Mouse (Mus musculus) retina, embryonic 14.5 days (tissue): ENCODE measurements at regions not wholly inside any gene's neighbourhood (a gene's known extent, or its start where the extent isn't known, plus 50 kb on each side); places are given as distances from the start of the nearest gene placed in this dataset.
"Not testable (repeated sequence)": the region's sequence is repeated elsewhere in the genome, so short reads cannot be mapped to it uniquely, and the experiment has no call there.

ENCODE experiments used
- DNase-seq: peaks from one replicate; pipeline ENCODE4 v3.0.0-alpha.2; 2015; ENCODE audit warnings: low spot score

GRCm38 (mm10) chr17:82674593-82674992, 540.5 kb upstream of the Pkdcc start:
- no peak for DNase-seq

GRCm38 (mm10) chr17:82666557-82666956, 548.5 kb upstream of the Pkdcc start:
- DNase-seq = not testable (repeated sequence)

- DNase-seq = no peak
Observed at GRCm38 (mm10) chr17:82664352-82664751, 550.7 kb upstream of the Pkdcc start.

DNA sequence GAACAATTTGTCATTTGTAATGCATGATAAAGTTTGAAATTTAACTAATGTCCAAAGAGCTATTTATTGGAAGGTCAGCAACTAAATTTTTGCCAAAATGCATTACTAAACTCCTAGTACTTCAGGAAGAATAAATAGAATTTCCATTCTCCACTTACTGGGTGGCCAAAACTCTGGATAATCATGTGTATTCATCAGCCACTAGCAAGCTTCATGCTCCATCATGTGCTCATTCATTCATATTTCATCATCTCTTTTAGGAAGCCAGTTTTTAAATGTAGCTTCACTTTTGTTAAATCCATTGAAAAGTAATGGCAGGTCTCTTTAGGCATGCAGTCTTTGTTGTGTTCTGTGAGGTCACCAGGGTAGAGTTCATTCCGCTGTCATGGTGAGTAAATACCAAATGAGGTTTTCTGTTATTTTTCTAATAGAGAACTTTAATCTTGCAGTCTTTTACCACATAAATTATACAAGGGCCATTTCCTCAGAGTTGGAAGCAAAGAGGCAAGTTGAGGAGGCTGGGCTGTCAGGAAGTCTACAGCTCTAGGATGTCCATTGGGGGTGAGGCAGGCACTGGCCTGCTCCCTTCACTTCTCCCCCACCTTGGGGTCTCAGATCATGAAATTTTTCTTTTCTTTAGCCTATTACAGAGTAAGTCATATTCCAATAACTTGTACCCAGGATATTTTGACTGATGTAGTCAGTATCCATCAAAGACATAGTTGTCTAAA, 578.5 kb upstream of the Pkdcc start:
- peak; percentile 2 for DNase-seq

DNA sequence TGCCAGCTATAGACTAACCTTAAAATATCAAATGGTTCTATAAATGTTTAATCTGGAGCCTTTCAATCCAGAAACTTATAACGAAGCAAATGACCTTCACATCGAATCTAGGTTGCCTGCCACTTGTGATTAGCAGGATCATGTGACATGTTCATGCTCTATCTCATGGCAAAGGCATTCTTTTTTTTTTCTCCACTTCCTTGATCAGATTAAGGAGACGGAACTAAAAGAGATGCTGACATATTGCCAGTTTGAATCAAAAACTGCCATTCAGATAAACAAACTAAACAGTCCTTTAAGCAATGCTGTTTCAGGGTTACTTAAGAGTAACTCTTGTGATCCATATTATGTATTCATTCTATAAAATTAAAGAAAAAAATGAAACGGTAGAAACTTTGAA, 579.2 kb upstream of the Pkdcc start:
- peak; percentile 3 for DNase-seq

DNA sequence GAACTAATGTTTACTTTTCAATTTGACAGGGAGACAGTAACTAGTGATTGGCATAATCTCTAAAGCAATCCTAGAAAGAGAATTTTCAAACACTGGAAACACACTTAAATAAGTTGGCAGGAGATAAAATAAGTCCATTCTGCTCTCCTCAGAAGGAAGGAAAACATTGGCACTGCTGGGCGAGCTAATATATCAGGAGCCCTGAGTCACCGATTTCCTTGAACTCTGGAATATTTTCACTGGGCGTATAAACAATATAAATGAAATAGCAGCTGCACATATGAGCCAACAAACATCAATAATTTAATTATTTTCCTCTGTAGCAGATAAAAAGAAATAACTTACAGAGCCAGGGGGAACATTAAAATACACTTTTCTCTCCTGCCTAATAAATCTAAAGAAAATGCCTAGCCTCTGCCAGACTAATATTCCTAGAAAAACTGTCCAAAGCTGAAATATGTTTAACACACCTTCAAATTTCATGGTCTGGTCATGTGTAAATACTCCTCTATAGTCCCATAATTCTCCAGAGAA, 608.4 kb upstream of the Pkdcc start:
- no peak for DNase-seq

DNA sequence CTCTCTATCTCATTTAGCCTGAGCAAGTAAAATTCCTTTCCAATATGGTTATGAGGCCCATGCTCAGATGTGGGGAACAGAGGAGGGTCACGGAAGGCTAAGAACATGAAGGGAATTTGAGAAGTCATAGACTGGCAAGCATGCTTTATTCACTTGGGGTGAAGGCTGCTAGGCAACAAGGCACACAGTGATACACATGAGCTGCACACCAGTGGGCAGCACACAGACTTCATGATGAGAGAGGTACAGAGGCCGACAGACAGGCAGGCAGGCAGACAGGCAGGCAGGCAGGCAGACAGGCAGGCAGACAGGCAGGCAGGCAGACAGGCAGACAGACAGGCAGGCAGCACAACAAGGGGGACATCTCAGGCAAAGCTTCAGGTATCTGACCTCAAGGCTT, 631.3 kb upstream of the Pkdcc start:
- no peak for DNase-seq

DNA sequence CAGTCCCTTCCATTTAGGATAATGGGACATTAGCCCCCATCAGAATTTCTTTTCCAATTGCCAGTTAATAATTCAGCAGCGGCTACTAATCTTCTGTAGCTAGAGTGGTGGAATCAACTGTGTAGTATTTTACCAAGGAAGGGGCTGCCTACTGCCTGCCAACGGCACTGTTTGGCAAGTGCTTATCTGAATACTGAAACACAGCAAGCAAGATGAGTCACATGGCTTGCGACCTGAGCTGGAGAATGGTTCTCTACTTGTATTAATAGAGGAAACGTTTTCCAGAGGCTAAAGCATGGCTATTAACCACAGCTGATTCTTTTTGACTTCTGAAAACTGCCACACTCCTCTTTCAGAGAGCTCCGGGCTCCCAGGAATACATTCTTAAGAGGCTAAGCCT, 681.6 kb upstream of the Pkdcc start:
- no peak for DNase-seq

DNA sequence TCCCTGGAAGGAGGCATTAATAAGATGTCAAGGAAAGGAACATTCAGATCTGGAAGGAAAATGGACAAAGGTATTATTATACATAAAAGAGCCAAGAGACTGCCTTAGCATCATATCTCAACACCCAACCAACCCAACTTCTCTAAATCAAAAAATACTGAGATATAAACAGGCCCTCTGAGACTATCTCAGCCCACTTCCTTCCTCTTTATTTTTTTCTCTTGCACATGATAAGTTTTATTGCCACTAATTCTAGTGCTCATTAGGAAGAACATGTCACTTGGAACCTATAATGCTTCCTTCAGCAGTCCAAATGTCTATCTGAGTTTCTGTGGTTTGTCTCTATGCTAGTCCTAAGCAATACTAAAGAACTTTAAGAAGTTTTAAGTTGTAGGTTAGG, 697.0 kb upstream of the Pkdcc start:
- no peak for DNase-seq

GRCm38 (mm10) chr17:82516850-82517249, 698.2 kb upstream of the Pkdcc start:
- DNase-seq = no peak

GRCm38 (mm10) chr17:82513816-82514215, 701.3 kb upstream of the Pkdcc start:
- no peak for DNase-seq

- DNase-seq = no peak
Observed at GRCm38 (mm10) chr17:82504291-82504690, 710.8 kb upstream of the Pkdcc start.

DNA sequence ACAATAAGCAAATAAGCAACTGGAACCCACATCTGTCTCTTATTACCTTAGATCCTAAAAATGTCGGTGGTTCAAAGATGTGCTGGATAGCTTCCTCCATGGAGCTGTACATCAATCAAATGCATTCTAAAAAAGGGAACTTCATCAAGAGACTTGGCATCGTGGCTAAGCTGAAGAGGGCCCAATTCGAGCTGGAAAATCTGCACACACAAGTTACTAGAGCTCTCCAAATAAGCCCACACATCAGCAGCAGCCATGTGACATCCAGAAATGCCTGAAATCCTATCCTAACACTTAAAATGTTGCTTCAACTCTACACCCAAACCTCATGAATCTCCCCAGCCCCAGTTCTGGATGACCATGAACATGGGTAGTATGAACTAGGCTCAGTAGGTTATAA, 729.5 kb upstream of the Pkdcc start:
- no peak for DNase-seq

DNA sequence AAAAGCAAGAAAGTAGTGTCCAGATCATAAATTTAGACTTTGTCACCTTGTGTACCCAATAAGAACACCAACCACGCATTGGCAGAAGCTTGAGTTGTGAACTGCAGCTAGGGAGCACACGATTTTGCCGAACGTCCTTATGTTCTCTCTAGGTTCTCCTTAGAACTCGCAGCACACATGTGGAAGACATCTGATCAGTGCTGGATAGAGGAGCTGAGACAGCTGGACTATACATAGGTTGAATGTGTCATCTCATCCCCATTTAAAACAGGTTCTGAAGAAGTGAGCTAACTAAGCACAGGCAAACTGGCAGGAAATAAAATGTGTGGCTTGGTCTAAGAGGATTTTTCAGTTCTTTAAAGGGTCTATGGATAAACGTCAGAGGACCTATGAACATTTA, 730.5 kb upstream of the Pkdcc start:
- DNase-seq = no peak

DNA sequence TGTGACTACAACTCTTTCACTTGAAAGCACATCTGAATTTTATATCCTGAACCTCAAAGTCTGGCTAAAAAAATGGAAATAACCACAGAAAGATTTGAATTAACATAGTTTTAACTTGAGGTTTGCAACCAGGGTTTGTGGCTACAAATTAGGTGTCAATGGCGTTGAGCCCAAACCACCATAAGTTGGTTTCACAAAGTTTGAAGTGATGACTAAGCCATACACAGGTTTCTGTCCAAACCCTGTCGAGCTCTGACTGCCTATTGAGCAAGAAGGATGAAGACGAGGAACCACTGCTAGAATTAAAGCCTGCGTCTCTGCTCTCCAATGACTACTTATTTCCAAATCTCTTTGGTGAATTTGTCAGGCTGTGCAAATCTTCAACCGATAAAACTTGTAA, 719.8 kb upstream of the Slc8a1 start:
- no peak for DNase-seq

DNA sequence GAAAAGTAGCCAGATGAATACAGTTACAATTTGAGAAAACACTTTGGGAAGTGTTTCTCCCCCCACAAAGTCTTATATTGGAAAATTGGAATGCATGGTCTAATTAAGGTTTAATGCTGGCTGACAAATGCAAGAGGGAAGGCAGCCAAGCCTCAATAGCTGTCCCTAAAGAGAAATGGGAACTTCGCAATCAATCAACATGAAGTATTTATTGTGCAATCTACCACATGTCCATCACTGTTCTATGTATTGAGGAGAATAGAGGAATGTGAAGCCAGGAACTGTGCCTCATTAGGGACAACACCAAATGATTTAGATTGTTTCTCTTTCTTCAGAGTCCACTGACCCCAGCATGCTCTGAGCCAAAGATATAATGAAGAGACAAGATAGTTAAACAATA, 715.7 kb upstream of the Slc8a1 start:
- DNase-seq = peak; percentile 55

DNA sequence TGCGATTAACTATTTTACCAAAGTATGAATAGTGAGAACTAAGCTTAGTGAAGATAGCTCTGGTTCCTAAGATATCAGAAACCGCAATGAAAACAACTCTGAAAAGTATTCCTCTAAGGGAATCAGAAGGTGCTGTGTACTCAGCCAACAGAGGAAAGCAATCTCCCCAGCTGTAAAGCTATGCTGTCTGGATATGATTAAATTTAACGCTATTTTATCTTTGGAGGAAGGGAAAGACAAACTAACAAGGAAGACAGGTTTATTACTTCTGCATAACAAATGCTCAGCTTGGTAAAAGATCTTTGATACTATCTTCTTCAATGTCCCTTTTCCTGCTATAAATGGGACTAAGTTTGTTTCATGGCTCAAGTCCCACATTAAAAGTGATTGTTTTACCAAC, 700.9 kb upstream of the Slc8a1 start:
- DNase-seq = no peak

GRCm38 (mm10) chr17:82437206-82437605, 699.0 kb upstream of the Slc8a1 start:
- DNase-seq = no peak

- no peak for DNase-seq
Observed at GRCm38 (mm10) chr17:82432678-82433077, 694.5 kb upstream of the Slc8a1 start.

GRCm38 (mm10) chr17:82408296-82408695, 670.1 kb upstream of the Slc8a1 start:
- DNase-seq = no peak

DNA sequence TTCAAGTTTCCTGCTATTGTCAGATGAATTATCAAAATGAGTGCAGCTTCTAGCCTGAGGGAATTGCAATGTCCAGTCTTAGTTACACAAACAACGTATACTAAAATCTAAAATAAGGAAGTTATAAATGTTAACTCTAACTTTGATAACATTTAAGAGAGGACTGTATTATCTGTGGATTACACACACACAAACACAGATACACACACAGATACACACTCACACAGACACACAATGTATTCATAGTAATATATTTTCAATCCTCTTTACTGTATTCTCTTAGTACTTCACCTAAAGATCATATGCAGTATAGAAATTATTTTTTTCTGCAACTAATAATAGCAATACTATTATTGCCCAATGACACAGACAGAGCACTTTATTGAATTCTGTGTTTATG, 661.2 kb upstream of the Slc8a1 start:
- DNase-seq = no peak

DNA sequence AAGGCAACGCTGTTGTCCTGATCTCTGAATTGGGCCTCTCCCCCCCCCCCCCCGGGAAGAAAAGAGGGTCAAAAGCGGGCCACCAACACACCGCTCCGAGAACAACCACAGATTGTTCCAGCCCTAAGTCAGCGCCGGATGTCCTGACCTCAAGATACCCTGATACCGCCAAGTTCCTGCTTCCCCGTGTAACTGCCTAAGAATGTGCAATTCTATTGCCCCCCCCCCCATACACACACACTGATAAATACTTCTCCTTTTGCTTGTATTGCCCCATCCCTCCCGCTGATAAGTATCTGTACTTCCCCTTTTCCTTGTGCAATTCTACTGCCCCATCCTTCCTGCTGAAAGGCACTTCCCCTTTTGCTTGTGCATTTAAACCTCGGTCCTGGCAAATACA, 641.2 kb upstream of the Slc8a1 start:
- not testable (repeated sequence) for DNase-seq

DNA sequence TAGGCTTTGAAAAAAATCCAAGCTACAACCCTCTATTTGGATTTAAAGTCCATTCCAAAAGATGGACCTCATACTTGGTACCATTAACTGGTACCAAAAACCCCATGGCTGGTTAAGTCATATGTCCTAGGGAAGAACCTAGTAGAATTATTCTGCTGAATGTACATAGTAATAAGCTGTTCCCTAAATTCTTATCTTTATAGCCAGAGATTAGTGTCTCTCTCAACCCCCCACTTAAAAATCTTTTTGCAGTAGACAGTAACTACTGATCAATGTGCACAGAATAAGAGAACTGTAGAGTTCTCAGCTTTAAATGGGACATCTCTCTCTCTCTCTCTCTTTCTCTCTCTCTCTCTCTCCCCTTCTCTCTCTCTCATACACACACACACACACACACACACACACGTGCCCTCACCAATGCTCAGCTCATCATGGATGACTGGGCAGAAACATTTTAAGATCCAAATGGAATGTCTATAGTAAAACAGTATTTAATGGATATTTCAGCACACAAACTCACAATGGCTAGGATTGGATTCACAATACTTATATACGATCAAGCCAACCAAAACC, 640.2 kb upstream of the Slc8a1 start:
- no peak for DNase-seq

DNA sequence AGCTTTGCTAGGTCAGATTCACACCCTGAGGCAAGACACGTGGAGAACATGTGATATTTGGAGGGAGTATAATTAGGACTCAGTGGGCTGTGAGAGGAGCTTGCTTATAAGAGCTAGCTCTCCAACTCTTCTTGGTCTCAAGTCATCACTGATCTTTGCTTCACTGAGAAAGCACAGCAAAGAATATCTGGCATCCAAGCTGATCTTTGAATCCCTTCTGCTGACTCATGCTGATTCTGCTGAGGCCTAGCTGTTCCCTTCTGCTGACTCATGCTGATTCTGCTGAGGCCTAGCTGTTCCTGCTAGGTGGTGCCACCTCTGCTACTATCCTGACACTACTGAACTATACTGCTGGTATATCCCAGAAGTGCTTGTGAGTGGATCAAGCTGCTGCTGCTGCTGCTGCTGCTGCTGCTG, 639.0 kb upstream of the Slc8a1 start:
- no peak for DNase-seq
